Mouse (Mus musculus): Measurements from ENCODE around the gene Il9r. TPM values are rescaled to one million over a fixed set of nuclear protein-coding genes. Genes with fewer than 3 reads are reported as not detected.

Il9r gene
- polyA plus RNA-seq, 1 experiment from 2014 or later: 0.09 TPM

GRCm38 (mm10) chr11:32236712-32237410 lies 36.8 kb upstream of the Il9r start:
- Histone ChIP-seq H3K4me1 (peaks cover 26% of the 10 kb centered on the region), H3K36me3 (peaks cover 23% of the 10 kb centered on the region), H3K27me3 (replicated peaks) (no peaks in the 10 kb centered on the region), H3K9ac (no peak overlapping the region), H3K4me3 (replicated peaks) (no peak overlapping the region), H3K27ac (peak overlapping the region; percentile 67; the same call in 1 of the 2 replicates), H3K9me3 (no peaks in the 10 kb centered on the region), H3K4me2 (no peak overlapping the region)
- ATAC-seq (ENCODE audit: insufficient read depth, low FRiP score, low read depth): no peak
- 60% methylated on average over 9 of the region's 9 CpGs for WGBS

GRCm38 (mm10) chr11:32236132-32236531 lies 36.1 kb upstream of the Il9r start:
- H3K27me3 ChIP-seq (replicated peaks): no peaks in the 10 kb centered on the region
- no peak for ATAC-seq (ENCODE audit: insufficient read depth, low FRiP score, low read depth)
- WGBS: 58% methylated on average over 2 of the region's 2 CpGs
- H3K9me3 ChIP-seq: no peaks in the 10 kb centered on the region
- no peak overlapping the region for H3K4me3 ChIP-seq (replicated peaks)
- no peak overlapping the region for H3K9ac ChIP-seq
- H3K4me2 ChIP-seq: no peak overlapping the region
- peak overlapping the region; percentile 67; the same call in 1 of the 2 replicates for H3K27ac ChIP-seq
- H3K36me3 ChIP-seq: peaks cover 29% of the 10 kb centered on the region
- peaks cover 26% of the 10 kb centered on the region for H3K4me1 ChIP-seq

- Histone ChIP-seq H3K4me1 (peaks cover 26% of the 10 kb centered on the region), H3K4me2 (no peak overlapping the region), H3K4me3 (replicated peaks) (no peak overlapping the region), H3K36me3 (peaks cover 26% of the 10 kb centered on the region), H3K9ac (no peak overlapping the region), H3K9me3 (no peaks in the 10 kb centered on the region), H3K27me3 (replicated peaks) (no peaks in the 10 kb centered on the region), H3K27ac (peak overlapping the region; percentile 74)
- ATAC-seq (ENCODE audit: insufficient read depth, low FRiP score, low read depth): peak; percentile 37; the same call in 1 of the 2 replicates
- WGBS: 34% methylated on average over 3 of the region's 3 CpGs
These were observed 35.6 kb upstream of the Il9r start for GRCm38 (mm10) chr11:32235646-32236045.

- Histone ChIP-seq H3K27ac (peak overlapping the region; percentile 74), H3K27me3 (replicated peaks) (no peaks in the 10 kb centered on the region), H3K36me3 (peaks cover 28% of the 10 kb centered on the region), H3K4me1 (peaks cover 26% of the 10 kb centered on the region), H3K4me3 (replicated peaks) (no peak overlapping the region), H3K9ac (no peak overlapping the region), H3K4me2 (no peak overlapping the region), H3K9me3 (no peaks in the 10 kb centered on the region)
- WGBS: 88% methylated on average over 6 of the region's 6 CpGs
- no peak for ATAC-seq (ENCODE audit: insufficient read depth, low FRiP score, low read depth)
These were observed 34.9 kb upstream of the Il9r start for GRCm38 (mm10) chr11:32234816-32235485.

- Histone ChIP-seq H3K4me3 (replicated peaks) (no peak overlapping the region), H3K4me2 (no peak overlapping the region), H3K36me3 (peaks cover 25% of the 10 kb centered on the region), H3K4me1 (peaks cover 26% of the 10 kb centered on the region), H3K9me3 (no peaks in the 10 kb centered on the region), H3K27ac (no peak overlapping the region; the same call in 1 of the 2 replicates), H3K9ac (no peak overlapping the region), H3K27me3 (replicated peaks) (no peaks in the 10 kb centered on the region)
- 85% methylated on average over 3 of the region's 3 CpGs for WGBS
- no peak for ATAC-seq (ENCODE audit: insufficient read depth, low FRiP score, low read depth)
These were observed 33.8 kb upstream of the Il9r start for GRCm38 (mm10) chr11:32233895-32234294.

GRCm38 (mm10) chr11:32232848-32233247 lies 32.8 kb upstream of the Il9r start:
- Histone ChIP-seq H3K9me3 (no peaks in the 10 kb centered on the region), H3K36me3 (peaks cover 22% of the 10 kb centered on the region), H3K4me3 (replicated peaks) (no peak overlapping the region), H3K9ac (no peak overlapping the region), H3K4me1 (peaks cover 26% of the 10 kb centered on the region), H3K4me2 (no peak overlapping the region), H3K27me3 (replicated peaks) (no peaks in the 10 kb centered on the region), H3K27ac (no peak overlapping the region)
- ATAC-seq (ENCODE audit: insufficient read depth, low FRiP score, low read depth): no peak
- WGBS: 69% methylated on average over 10 of the region's 10 CpGs

- H3K4me3 ChIP-seq (replicated peaks): no peak overlapping the region
- H3K4me1 ChIP-seq: peaks cover 30% of the 10 kb centered on the region
- no peak overlapping the region for H3K9ac ChIP-seq
- H3K27me3 ChIP-seq (replicated peaks): no peaks in the 10 kb centered on the region
- H3K27ac ChIP-seq: no peak overlapping the region
- H3K36me3 ChIP-seq: peaks cover 22% of the 10 kb centered on the region
- no peak overlapping the region for H3K4me2 ChIP-seq
- no peaks in the 10 kb centered on the region for H3K9me3 ChIP-seq
- 94% methylated on average over 2 of the region's 2 CpGs for WGBS
- no peak for ATAC-seq (ENCODE audit: insufficient read depth, low FRiP score, low read depth)
These were observed 31.0 kb upstream of the Il9r start for GRCm38 (mm10) chr11:32231125-32231524.

GRCm38 (mm10) chr11:32230220-32230619 lies 30.1 kb upstream of the Il9r start:
- Histone ChIP-seq H3K4me2 (no peak overlapping the region), H3K4me3 (replicated peaks) (no peak overlapping the region), H3K27ac (no peak overlapping the region), H3K9ac (no peak overlapping the region), H3K27me3 (replicated peaks) (no peaks in the 10 kb centered on the region), H3K4me1 (peaks cover 30% of the 10 kb centered on the region), H3K36me3 (peaks cover 22% of the 10 kb centered on the region), H3K9me3 (no peaks in the 10 kb centered on the region)
- WGBS: 85% methylated on average over 4 of the region's 4 CpGs
- no peak for ATAC-seq (ENCODE audit: insufficient read depth, low FRiP score, low read depth)

GRCm38 (mm10) chr11:32228292-32228845 lies 28.3 kb upstream of the Il9r start:
- H3K9ac ChIP-seq: no peak overlapping the region
- H3K36me3 ChIP-seq: peaks cover 15% of the 10 kb centered on the region
- 85% methylated on average over 3 of the region's 3 CpGs for WGBS
- H3K4me2 ChIP-seq: no peak overlapping the region
- no peak overlapping the region for H3K27ac ChIP-seq
- no peaks in the 10 kb centered on the region for H3K9me3 ChIP-seq
- H3K27me3 ChIP-seq (replicated peaks): no peaks in the 10 kb centered on the region
- H3K4me1 ChIP-seq: peaks cover 35% of the 10 kb centered on the region
- no peak for ATAC-seq (ENCODE audit: insufficient read depth, low FRiP score, low read depth)
- H3K4me3 ChIP-seq (replicated peaks): no peak overlapping the region

GRCm38 (mm10) chr11:32227555-32227954 lies 27.5 kb upstream of the Il9r start:
- 86% methylated on average over 9 of the region's 9 CpGs for WGBS
- no peak for ATAC-seq (ENCODE audit: insufficient read depth, low FRiP score, low read depth)
- H3K27me3 ChIP-seq (replicated peaks): no peaks in the 10 kb centered on the region
- H3K27ac ChIP-seq: no peak overlapping the region
- no peaks in the 10 kb centered on the region for H3K9me3 ChIP-seq
- H3K4me2 ChIP-seq: peak overlapping the region; percentile 84; the same call in 1 of the 2 replicates
- H3K4me3 ChIP-seq (replicated peaks): peak overlapping the region; percentile 73; the same call in 1 of the 2 replicates
- H3K4me1 ChIP-seq: peaks cover 43% of the 10 kb centered on the region
- peaks cover 12% of the 10 kb centered on the region for H3K36me3 ChIP-seq
- H3K9ac ChIP-seq: no peak overlapping the region

GRCm38 (mm10) chr11:32227041-32227440 lies 27.0 kb upstream of the Il9r start:
- H3K27me3 ChIP-seq (replicated peaks): no peaks in the 10 kb centered on the region
- H3K4me3 ChIP-seq (replicated peaks): peak overlapping the region; percentile 73
- WGBS: 48% methylated on average over 1 of the region's 1 CpGs
- H3K4me1 ChIP-seq: peaks cover 47% of the 10 kb centered on the region
- H3K9ac ChIP-seq: peak overlapping the region; percentile 81; the same call in 1 of the 2 replicates
- H3K9me3 ChIP-seq: no peaks in the 10 kb centered on the region
- H3K4me2 ChIP-seq: peak overlapping the region; percentile 84
- 0 out of 2 replicates have a peak overlapping the region, but pooled peaks have one; percentile 93 for H3K27ac ChIP-seq
- no peak for ATAC-seq (ENCODE audit: insufficient read depth, low FRiP score, low read depth)
- peaks cover 12% of the 10 kb centered on the region for H3K36me3 ChIP-seq
